Mouse (Mus musculus) mouse embryonic stem cell (cell line): ENCODE data around the gene Ank2.

Experiments used
- in situ Hi-C, 2 experiments: fragments of 300-500 bp; cut with MboI; formaldehyde crosslinking; loops; 1 replicate in 1 of 2; 3 replicates in 1 of 2; pipeline ENCODE4 v1.14.3; 2019 to 2020; ENCODE audit warnings: low sequenced_read_pairs in 2 of 2, low pct_unique_long_range_greater_than_20kb in 1 of 2, mixed read lengths in 1 of 2; ENCODE audit not compliant: unreplicated experiment in 1 of 2

The Ank2 gene

DNA sequence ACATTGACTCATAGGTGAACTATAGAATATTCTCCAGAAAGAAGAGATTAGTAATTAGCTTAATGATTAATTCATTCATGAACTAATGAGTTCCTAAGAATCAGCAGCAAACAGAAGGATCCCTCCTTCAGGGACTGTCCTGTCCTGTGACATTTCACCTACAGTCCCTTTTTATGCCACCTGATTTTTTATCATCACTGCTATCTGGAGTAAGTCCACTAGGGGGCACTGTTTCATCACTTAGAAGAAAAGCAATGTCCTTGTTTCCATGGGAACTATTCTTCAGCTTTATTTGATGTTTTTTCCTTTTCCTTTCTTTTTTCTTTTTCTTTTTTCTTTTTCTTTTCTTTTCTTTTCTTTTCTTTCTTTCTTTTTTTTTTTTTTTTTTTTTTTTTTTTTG lies 176.3 kb downstream of the Ank2 start:
- in situ Hi-C loops, result loop anchor here in 1 of 2 experiments (10.0 kb wide), 1 partner anchor 112 kb away; no protein-coding TSS in a partner anchor

GRCm38 (mm10) chr3:127321645-127322044 lies 177.5 kb downstream of the Ank2 start:
- in situ Hi-C loops, result loop anchor here in 1 of 2 experiments (10.0 kb wide), 1 partner anchor 113 kb away; no protein-coding TSS in a partner anchor

DNA sequence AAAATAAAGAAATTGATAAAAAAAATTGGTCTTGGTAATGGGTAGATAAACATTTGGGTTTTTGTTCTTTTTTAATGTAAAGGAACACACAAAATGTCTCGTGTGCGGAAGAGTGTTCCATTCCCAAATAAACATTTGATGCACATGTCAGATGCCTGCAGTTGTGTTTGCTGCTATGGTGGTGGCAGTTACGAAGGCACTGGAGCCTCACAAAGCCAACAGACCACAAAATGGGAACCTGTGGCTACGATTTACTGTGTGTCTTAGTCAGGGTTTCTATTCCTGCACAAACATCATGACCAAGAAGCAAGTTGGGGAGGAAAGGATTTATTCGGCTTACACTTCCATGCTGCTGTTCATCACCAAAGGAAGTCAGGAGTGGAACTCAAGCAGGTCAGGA lies 178.1 kb downstream of the Ank2 start:
- in situ Hi-C loops, result loop anchor here in 1 of 2 experiments (10.0 kb wide), 1 partner anchor 114 kb away; no protein-coding TSS in a partner anchor

DNA sequence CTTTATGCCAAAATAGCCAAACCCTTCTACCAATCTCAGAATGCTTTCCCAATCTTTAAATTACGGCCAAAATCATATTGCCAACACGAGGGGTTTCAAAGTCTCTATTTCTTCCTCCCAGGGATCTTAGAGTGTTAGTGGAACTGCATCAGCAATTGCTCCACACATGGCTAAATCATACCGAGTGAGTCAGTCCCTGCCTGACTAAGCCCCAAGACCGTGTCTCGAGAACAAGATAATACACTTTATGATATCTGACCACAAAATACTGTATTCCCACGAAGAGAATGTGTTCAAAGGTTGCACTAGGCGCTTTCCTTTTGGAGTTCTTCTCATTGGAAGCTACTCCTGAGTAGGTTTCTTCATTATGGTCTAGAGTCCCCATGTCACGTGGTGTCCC lies 178.8 kb downstream of the Ank2 start:
- in situ Hi-C loops, result loop anchor here in 1 of 2 experiments (10.0 kb wide), 1 partner anchor 114 kb away; no protein-coding TSS in a partner anchor

GRCm38 (mm10) chr3:127317641-127318040 lies 181.5 kb downstream of the Ank2 start:
- in situ Hi-C loops, result no loop called here

- in situ Hi-C loops, result no loop called here
These were observed 182.4 kb downstream of the Ank2 start for GRCm38 (mm10) chr3:127316717-127317116.

GRCm38 (mm10) chr3:127311521-127311920 lies 187.6 kb downstream of the Ank2 start:
- in situ Hi-C loops, result no loop called here

- in situ Hi-C loops, result no loop called here
These were observed 189.1 kb downstream of the Ank2 start for GRCm38 (mm10) chr3:127310079-127310478.

DNA sequence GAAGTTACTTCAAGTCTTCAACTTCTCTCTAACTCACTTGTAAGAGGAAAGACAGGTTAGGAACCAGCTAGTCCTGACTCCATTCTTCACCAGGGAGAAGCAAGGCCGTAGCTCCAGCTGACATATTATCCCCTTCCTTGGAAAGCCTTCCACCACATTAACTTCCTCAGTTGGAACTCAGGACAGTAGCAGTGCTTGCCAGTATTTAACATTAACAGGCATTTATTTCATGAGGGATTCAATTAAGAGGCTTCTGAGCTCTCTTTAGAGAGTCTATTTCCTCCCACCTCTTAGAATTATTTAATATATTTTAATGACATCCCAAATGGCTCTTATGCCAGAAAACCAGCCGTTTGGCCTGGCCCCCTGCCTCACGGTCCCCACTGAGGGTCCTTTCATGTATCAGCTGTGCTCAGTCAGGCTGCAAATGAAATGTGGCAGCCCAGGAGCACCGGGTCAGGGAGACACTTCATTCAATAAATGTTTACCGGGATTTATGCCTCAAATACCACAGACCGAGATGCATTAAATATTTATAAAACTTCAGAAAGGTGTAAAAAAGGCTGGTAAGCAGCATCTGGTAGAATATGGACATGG lies 195.1 kb downstream of the Ank2 start:
- in situ Hi-C loops, result no loop called here

- in situ Hi-C loops, result no loop called here
These were observed 196.1 kb downstream of the Ank2 start for GRCm38 (mm10) chr3:127303041-127303440.

DNA sequence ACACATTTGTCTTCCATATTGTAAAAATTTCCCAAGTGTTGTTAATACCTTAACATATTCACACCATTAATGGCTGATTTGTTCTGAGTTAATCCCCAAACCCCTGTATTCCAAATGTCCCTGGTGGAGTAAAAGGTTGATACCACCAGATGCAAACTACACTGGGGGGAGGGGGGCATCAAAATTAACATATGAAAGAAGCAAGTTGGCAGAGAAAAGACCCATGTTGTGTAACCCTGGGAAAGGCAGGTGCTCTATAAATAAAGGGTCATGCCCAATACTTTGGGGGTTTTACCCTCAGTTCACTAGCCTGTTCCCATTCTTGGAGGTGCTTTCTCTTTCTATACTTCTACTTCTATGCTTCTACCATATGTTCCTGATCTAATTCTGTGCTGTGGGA lies 198.4 kb downstream of the Ank2 start:
- in situ Hi-C loops, result no loop called here

GRCm38 (mm10) chr3:127295921-127296320 lies 203.2 kb downstream of the Ank2 start:
- in situ Hi-C loops, result no loop called here

DNA sequence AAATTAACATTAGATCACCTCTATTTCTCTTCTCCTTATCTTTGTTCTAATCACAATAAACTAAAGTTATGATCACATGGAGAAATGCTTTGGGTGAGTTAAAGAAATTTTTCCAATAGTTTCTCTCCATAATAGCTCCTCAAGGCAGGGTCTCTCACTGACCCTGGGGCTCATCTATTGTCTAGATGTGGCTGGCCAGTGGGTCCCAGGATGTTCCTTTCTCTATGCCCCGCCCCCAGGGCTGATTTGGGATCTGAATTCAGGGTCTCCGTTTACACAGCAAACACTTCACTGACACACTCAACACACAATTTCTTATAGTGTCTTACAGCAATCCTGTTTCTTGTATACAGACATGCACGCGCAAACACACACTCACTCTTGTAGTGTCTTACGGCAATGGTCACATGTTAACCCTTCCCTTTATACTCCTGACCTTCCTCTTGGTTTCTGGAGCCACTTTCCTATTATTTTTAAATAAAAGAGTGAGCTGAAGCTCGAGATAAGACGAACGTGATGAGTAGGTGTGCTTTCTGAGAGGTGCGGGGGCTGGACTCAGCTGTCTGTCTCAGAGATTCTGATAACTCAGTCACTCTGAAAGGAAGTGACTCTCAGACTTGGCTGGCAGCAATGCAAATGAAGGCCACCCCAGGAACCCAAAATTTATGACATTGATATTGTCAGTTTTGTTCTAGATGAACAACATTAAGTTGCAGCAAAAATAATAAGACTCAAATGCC lies 204.4 kb downstream of the Ank2 start:
- in situ Hi-C loops, result no loop called here

DNA sequence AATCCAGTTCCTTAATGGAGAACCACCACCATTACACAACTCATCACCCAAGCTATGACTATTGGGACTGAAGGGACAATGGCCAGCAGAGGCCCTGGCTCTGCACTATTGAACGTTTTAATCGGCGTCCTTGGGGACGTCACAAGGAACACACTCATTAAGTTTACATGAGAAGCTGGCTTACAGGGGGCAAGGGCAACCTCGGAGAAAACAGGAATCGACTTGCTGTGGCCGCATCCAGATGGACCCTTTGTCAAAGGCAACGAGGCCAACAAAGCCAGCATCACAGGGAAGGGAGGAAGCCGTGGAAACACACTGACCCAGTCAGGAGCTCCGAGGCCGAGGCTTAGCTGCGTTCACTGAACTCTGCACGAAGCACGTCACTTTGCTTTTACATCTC lies 205.1 kb downstream of the Ank2 start:
- in situ Hi-C loops, result no loop called here

GRCm38 (mm10) chr3:127293479-127293874 lies 205.7 kb downstream of the Ank2 start:
- in situ Hi-C loops, result no loop called here

- in situ Hi-C loops, result no loop called here
These were observed 206.2 kb downstream of the Ank2 start for GRCm38 (mm10) chr3:127292864-127293478.

DNA sequence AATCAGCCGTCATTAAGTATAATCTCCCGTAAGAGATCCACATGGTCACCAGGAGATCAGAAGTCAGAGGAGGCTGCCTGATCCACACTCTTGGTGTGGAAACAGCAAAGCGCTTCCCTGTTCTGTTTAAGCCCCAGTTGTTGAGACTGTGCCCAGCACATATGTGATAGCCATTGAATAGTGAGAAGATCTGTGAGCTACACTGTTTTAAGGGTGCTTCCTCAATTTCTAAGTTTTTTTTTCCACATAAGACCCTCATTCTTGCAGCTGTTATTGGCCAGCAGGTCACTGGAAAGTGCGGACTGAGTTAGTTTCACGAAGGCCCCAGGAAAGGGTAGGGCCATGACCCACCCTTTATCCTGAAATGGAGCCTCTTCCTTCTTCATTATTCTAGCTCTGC lies 216.9 kb downstream of the Ank2 start:
- in situ Hi-C loops, result no loop called here

- in situ Hi-C loops, result no loop called here
These were observed 217.8 kb downstream of the Ank2 start for GRCm38 (mm10) chr3:127281390-127281789.

GRCm38 (mm10) chr3:127280376-127280775 lies 218.8 kb downstream of the Ank2 start:
- in situ Hi-C loops, result no loop called here
